Mouse (Mus musculus) spleen, adult 2 months (tissue): Measurements from ENCODE around the gene Cideb. TPM values are rescaled to one million over a fixed set of nuclear protein-coding genes. Genes with fewer than 3 reads are reported as not detected.

ENCODE experiments used
- DNase-seq, 2 experiments: peaks; one replicate each; pipeline versions ENCODE4 v3.0.0 to v3.0.0-alpha.2; 2012 to 2021; ENCODE audit warnings: low spot score in 2 of 2, low read depth in 1 of 2
- H3K27ac ChIP-seq: fragments of 200-500 bp; 2 replicates; pipeline ENCODE4 v1.5.1; 2012; ENCODE audit warnings: low read length, inconsistent platforms; ENCODE audit not compliant: insufficient read depth
- H3K27me3 ChIP-seq: fragments of 200-500 bp; 2 replicates; pipeline ENCODE4 v1.6.1; 2012; ENCODE audit warnings: mild to moderate bottlenecking, moderate library complexity, low read length, inconsistent platforms; ENCODE audit not compliant: control insufficient read depth, insufficient read depth
- H3K36me3 ChIP-seq: fragments of 200-500 bp; 2 replicates; pipeline ENCODE4 v1.6.1; 2012; ENCODE audit warnings: mild to moderate bottlenecking, low read length, inconsistent platforms; ENCODE audit not compliant: control insufficient read depth, insufficient read depth
- H3K4me1 ChIP-seq: fragments of 200-500 bp; 2 replicates; pipeline ENCODE4 v1.6.1; 2011; ENCODE audit warnings: inconsistent platforms; ENCODE audit not compliant: control insufficient read depth, insufficient read depth, insufficient read length
- H3K4me3 ChIP-seq: fragments of 200-500 bp; 2 replicates; pipeline ENCODE4 v1.5.1; 2011; ENCODE audit warnings: mild to moderate bottlenecking, inconsistent platforms; ENCODE audit not compliant: insufficient read depth, insufficient read length; ENCODE audit errors: extremely low read depth
- CTCF ChIP-seq: fragments of 200-500 bp; IDR thresholded peaks from 2 replicates; pipeline ENCODE4 v1.5.1; 2011; ENCODE audit warnings: mild to moderate bottlenecking, inconsistent platforms; ENCODE audit not compliant: insufficient read depth, insufficient read length, insufficient replicate concordance; ENCODE audit errors: extremely low read depth
- POLR2A ChIP-seq: fragments of 200-500 bp; IDR thresholded peaks from 2 replicates; pipeline ENCODE4 v1.6.1; 2011; ENCODE audit warnings: low read depth, low read length, inconsistent platforms
- WGBS: fragments of 180-500 bp; shearing (Covaris S2); methylation state at CpG from one replicate; pipeline ENCODE4 v1.1.7; 2018; 5-methylcytosine and 5-hydroxymethylcytosine counted together
- polyA plus RNA-seq: library from polyadenylated mRNA; depleted of rRNA; stranded (reverse); fragments of >200 nt; gene quantifications from 2 replicates; pipeline ENCODE4 v1.2.3, GENCODE M21; 2012

Gene Cideb
- polyA plus RNA-seq, 1 experiment, result 0.46 TPM

DNA sequence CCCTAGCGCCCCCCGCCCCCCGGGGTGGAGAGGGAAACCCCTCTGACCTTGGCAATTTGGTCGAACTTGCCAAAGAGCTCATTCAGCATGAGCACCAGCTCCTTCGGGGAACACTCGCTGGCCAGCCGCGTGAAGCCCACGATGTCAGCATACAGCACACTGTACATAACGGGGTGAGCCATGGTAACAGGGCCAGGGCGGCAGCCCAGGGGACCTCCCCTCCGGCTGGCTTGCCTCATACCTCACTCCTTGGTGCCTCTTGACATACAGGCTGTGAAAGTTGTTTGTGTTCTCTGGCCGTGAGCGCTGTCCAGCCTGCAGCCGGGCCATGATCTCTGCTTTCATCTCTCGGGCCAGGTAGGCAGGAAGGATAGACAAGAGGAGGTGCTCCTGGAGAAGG lies 21.4 kb upstream of the Cideb start:
- DNase-seq, result no peak
- H3K36me3 ChIP-seq, result no peaks in the 10 kb centered on the region
- WGBS, result 83% methylated on average over 16 of the region's 16 CpGs
- H3K4me3 ChIP-seq, result no peak overlapping the region
- H3K27me3 ChIP-seq, result no peaks in the 10 kb centered on the region
- H3K27ac ChIP-seq, result no peak overlapping the region
- no peak for TF ChIP-seq POLR2A
- TF ChIP-seq CTCF, result no peak
- H3K4me1 ChIP-seq, result no peaks in the 10 kb centered on the region; the same call in 1 of the 2 replicates

DNA sequence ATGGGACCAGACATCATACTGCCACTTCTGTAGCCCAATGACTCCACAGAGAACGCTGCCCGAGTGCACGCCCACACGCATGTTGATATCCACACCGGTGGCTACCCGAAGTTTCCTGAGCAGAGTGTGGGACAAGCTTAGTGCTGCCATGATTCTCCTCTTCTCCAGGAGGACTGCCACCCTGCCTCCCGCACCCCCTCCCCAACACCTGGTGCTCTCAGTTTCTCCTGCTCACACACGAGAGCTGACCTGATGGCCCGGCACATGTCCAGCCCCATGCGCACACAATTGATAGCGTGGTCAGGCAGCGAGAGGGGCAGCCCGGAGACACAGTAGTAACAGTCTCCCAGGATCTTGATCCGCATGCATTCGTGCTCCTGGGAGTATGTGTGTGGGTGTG lies 20.4 kb upstream of the Cideb start:
- Histone ChIP-seq H3K4me3 (no peak overlapping the region), H3K27ac (no peak overlapping the region), H3K36me3 (no peaks in the 10 kb centered on the region), H3K27me3 (no peaks in the 10 kb centered on the region), H3K4me1 (no peaks in the 10 kb centered on the region; the same call in 1 of the 2 replicates)
- no peak for TF ChIP-seq POLR2A
- TF ChIP-seq CTCF, result no peak
- WGBS, result 88% methylated on average over 15 of the region's 15 CpGs
- no peak for DNase-seq

GRCm38 (mm10) chr14:55777806-55778205 lies 19.5 kb upstream of the Cideb start:
- DNase-seq, result no peak
- WGBS, result 82% methylated on average over 11 of the region's 11 CpGs
- H3K27ac ChIP-seq, result no peak overlapping the region
- no peaks in the 10 kb centered on the region; the same call in 1 of the 2 replicates for H3K4me1 ChIP-seq
- no peaks in the 10 kb centered on the region for H3K36me3 ChIP-seq
- TF ChIP-seq POLR2A (no peak), CTCF (no peak)
- no peak overlapping the region for H3K4me3 ChIP-seq
- no peaks in the 10 kb centered on the region for H3K27me3 ChIP-seq

DNA sequence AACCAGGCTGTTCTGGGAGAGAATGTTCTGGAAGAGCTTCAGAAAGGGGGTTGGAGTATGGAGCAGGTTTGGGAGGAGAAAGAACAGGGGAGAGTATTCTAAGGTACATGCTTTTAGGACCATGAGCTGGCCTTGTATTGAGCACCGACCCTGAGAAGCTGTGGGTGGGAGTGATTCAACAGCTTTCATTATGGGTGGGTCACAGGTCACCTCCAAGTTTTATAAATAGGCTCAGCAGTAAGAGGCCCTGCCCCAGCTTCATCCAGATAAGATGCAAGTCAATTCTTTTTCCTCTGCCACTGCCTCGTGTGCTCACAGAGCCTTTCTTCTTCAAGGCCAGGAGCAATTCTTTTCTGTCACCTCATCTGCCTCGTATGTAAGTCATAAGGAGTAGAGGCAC lies 18.9 kb upstream of the Cideb start:
- TF ChIP-seq POLR2A, result no peak
- TF ChIP-seq CTCF, result no peak
- Histone ChIP-seq H3K4me3 (no peak overlapping the region), H3K36me3 (no peaks in the 10 kb centered on the region), H3K27ac (no peak overlapping the region), H3K4me1 (no peaks in the 10 kb centered on the region; the same call in 1 of the 2 replicates), H3K27me3 (no peaks in the 10 kb centered on the region)
- 34% methylated on average over 3 of the region's 3 CpGs for WGBS
- no peak for DNase-seq

- 65% methylated on average over 7 of the region's 7 CpGs for WGBS
- Histone ChIP-seq H3K36me3 (no peaks in the 10 kb centered on the region), H3K27me3 (no peaks in the 10 kb centered on the region), H3K4me3 (no peak overlapping the region), H3K4me1 (no peaks in the 10 kb centered on the region; the same call in 1 of the 2 replicates), H3K27ac (no peak overlapping the region)
- TF ChIP-seq POLR2A (no peak), CTCF (no peak)
- no peak for DNase-seq
Measured at GRCm38 (mm10) chr14:55776711-55777110, 18.5 kb upstream of the Cideb start.

GRCm38 (mm10) chr14:55769087-55769703 lies 10.9 kb upstream of the Cideb start:
- Histone ChIP-seq H3K36me3 (no peaks in the 10 kb centered on the region), H3K27me3 (0 out of 2 replicates have a peak, but pooled peaks cover 3% of the 10 kb centered on the region), H3K4me1 (peaks cover 3% of the 10 kb centered on the region; the same call in 1 of the 2 replicates), H3K27ac (no peak overlapping the region), H3K4me3 (no peak overlapping the region)
- TF ChIP-seq POLR2A (no peak), CTCF (no peak)
- 74% methylated on average over 16 of the region's 16 CpGs for WGBS
- DNase-seq, result no peak

- Histone ChIP-seq H3K27me3 (0 out of 2 replicates have a peak, but pooled peaks cover 3% of the 10 kb centered on the region), H3K36me3 (no peaks in the 10 kb centered on the region), H3K27ac (no peak overlapping the region), H3K4me1 (peaks cover 3% of the 10 kb centered on the region; the same call in 1 of the 2 replicates), H3K4me3 (no peak overlapping the region)
- 85% methylated on average over 6 of the region's 6 CpGs for WGBS
- no peak for TF ChIP-seq CTCF
- no peak for TF ChIP-seq POLR2A
- no peak for DNase-seq
Measured at GRCm38 (mm10) chr14:55768555-55768954, 10.3 kb upstream of the Cideb start.
